Mouse (Mus musculus) embryonic facial prominence, embryonic 14.5 days (tissue): ENCODE results near the gene Khk. TPM values are rescaled to one million over a fixed set of nuclear protein-coding genes. Genes with fewer than 3 reads are reported as not detected.

Experiments used
- ATAC-seq: fragments of 200-750 bp; cut with Nextera tagmentation; 2 replicates; pipeline ENCODE4 v1.8.0; 2017; ENCODE audit warnings: low read depth, moderate number of reproducible peaks, moderate TSS enrichment
- DNase-seq: peaks from one replicate; pipeline ENCODE4 v3.0.0-alpha.2; 2015; ENCODE audit warnings: low spot score
- H3K27ac ChIP-seq: fragments of 300-500 bp; sonication (generic); replicated peaks from 2 replicates; pipeline ENCODE4 v1.5.1; 2014; ENCODE audit warnings: low read depth, mild to moderate bottlenecking, low read length, moderate library complexity
- H3K27me3 ChIP-seq: fragments of 300-500 bp; sonication (generic); replicated peaks from 2 replicates; pipeline ENCODE4 v1.6.1; 2014; ENCODE audit warnings: low read length; ENCODE audit not compliant: control insufficient read depth, insufficient read depth
- H3K36me3 ChIP-seq: fragments of 300-500 bp; sonication (generic); 2 replicates; pipeline ENCODE4 v1.6.1; 2014; ENCODE audit warnings: low read length, mixed read lengths; ENCODE audit not compliant: control insufficient read depth, insufficient read depth
- H3K4me1 ChIP-seq: fragments of 300-500 bp; sonication (generic); 2 replicates; pipeline ENCODE4 v1.6.1; 2014; ENCODE audit warnings: antibody characterized with exemption, low read length; ENCODE audit not compliant: control insufficient read depth, insufficient read depth
- H3K4me2 ChIP-seq: fragments of 300-500 bp; sonication (generic); 2 replicates; pipeline ENCODE4 v1.6.1; 2014; ENCODE audit warnings: low read depth, mild to moderate bottlenecking, low read length, moderate library complexity, mixed read lengths
- H3K4me3 ChIP-seq: fragments of 300-500 bp; sonication (generic); 2 replicates; pipeline ENCODE4 v1.5.1; 2014; ENCODE audit warnings: low read depth, mild to moderate bottlenecking, low read length
- H3K9ac ChIP-seq: fragments of 300-500 bp; sonication (generic); 2 replicates; pipeline ENCODE4 v1.6.1; 2014; ENCODE audit warnings: low read depth, mild to moderate bottlenecking, low read length, moderate library complexity, mixed read lengths
- H3K9me3 ChIP-seq: fragments of 300-500 bp; sonication (generic); 2 replicates; pipeline ENCODE4 v1.6.1; 2016; ENCODE audit warnings: low read length; ENCODE audit not compliant: control insufficient read depth
- WGBS: fragments of 180-500 bp; shearing (Covaris S2); extraction: QIAGEN DNeasy Blood & Tissue Kit; methylation state at CpG from one replicate; pipeline ENCODE4 v1.1.7; 2014; 5-methylcytosine and 5-hydroxymethylcytosine counted together
- polyA plus RNA-seq: library from polyadenylated mRNA; unstranded; fragments of >200 nt; fragmentation: Nextera tagmentation; extraction: Ambion mirVana; gene quantifications from 2 replicates; pipeline ENCODE4 v1.2.1, GENCODE M21; 2014

Khk gene
- polyA plus RNA-seq, 1 experiment from 2014 or later: 22.1 TPM

DNA sequence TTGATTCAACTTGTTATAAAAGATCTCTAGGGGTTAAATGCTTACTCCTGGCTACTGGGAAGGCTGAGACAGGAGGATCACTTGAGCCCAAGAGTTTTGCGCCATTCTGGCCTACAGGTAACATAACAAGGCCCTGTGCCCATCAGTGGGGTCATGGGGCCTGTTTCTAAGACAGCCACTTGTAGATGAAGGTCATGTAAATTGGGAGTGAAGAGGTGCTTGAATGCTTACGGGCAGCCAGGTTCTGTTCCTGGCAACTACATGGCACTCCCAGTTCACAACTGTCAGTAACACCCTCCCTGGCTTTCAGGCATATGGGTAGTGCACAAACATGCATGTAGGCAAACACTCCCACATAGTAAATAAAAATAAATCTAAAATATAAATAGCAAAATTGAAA is 29.7 kb downstream of the Khk start:
- H3K9ac ChIP-seq: no peak overlapping the region
- ATAC-seq (no peak), DNase-seq (no peak)
- H3K4me2 ChIP-seq: peak overlapping the region; percentile 89
- peaks cover 12% of the 10 kb centered on the region for H3K4me1 ChIP-seq
- 0 out of 2 replicates have a peak, but pooled peaks cover 3% of the 10 kb centered on the region for H3K27me3 ChIP-seq
- no peak overlapping the region for H3K4me3 ChIP-seq
- no peaks in the 10 kb centered on the region for H3K9me3 ChIP-seq
- 91% methylated on average over 2 of the region's 2 CpGs for WGBS
- no peak overlapping the region for H3K27ac ChIP-seq
- peaks cover 40% of the 10 kb centered on the region for H3K36me3 ChIP-seq

DNA sequence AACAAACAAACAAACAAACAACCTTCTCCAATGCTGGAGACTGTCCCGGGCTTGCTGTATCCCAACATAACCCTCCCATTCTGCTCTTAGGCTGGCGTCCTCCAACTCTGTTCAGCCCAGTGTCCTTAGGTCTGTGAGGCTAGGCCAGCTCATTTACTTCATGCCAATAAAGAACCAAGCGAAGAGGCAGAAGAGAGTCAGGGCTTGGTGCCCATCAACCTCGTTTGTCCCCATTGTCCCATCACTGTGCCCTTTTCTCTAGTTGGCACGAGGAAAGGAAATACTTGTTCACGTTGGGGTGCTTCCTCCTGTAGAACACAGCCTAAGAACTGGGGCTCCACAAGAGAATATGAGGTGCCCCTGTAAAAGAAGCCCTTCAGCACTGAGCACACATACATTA is 30.5 kb downstream of the Khk start:
- no peak overlapping the region for H3K9ac ChIP-seq
- no peaks in the 10 kb centered on the region for H3K27me3 ChIP-seq
- DNase-seq: no peak
- H3K4me2 ChIP-seq: no peak overlapping the region
- no peak overlapping the region for H3K4me3 ChIP-seq
- H3K4me1 ChIP-seq: peaks cover 12% of the 10 kb centered on the region
- no peak for ATAC-seq
- H3K9me3 ChIP-seq: no peaks in the 10 kb centered on the region
- WGBS: 89% methylated on average over 6 of the region's 6 CpGs
- H3K27ac ChIP-seq: no peak overlapping the region
- H3K36me3 ChIP-seq: peaks cover 42% of the 10 kb centered on the region

DNA sequence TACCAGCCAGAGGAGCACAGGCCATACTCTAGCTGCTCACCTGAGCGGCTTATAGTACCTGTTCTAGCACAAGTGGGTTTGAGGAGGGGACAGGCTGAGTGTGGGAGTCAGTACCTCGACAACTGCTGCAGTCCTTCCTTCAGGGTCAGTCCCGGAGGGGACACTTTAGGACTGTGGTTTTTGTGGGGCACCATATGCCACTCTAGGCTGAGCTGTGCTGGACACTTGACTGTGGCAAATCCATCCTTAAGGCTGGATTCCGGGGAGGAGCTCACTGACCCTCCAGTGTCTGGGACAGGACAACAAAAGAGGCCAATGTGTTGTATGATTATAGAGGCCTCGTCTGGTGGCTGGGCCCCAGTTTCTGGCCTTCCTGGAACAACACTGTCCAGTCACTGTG is 31.3 kb downstream of the Khk start:
- ATAC-seq: no peak
- no peak overlapping the region for H3K4me3 ChIP-seq
- H3K9ac ChIP-seq: no peak overlapping the region
- WGBS: 81% methylated on average over 5 of the region's 5 CpGs
- no peak for DNase-seq
- peaks cover 12% of the 10 kb centered on the region for H3K4me1 ChIP-seq
- no peak overlapping the region for H3K4me2 ChIP-seq
- no peak overlapping the region for H3K27ac ChIP-seq
- no peaks in the 10 kb centered on the region for H3K9me3 ChIP-seq
- peaks cover 46% of the 10 kb centered on the region for H3K36me3 ChIP-seq
- no peaks in the 10 kb centered on the region for H3K27me3 ChIP-seq

DNA sequence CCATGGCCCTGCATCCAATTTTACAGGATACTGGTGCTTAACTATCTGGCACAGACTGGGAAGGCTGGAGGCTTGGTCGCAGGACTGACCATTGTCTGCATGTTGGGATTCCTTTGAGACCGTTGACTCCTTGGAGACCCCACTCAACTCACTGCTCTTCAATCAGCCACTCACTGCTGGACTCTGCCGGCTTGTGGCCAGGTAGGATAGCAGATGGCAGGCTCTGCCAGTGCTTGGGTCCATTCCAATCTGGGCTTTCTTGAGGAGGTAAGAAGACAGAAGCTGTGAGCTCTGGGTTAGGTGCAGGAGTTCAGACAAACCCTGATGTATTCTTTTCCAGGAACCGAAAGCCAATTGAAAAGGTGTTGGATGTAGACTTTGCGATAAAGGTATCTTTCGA is 32.8 kb downstream of the Khk start:
- Histone ChIP-seq H3K4me3 (no peak overlapping the region), H3K27ac (no peak overlapping the region), H3K9me3 (no peaks in the 10 kb centered on the region), H3K9ac (no peak overlapping the region), H3K4me1 (peaks cover 21% of the 10 kb centered on the region), H3K4me2 (no peak overlapping the region), H3K36me3 (peaks cover 53% of the 10 kb centered on the region), H3K27me3 (no peaks in the 10 kb centered on the region)
- DNase-seq (no peak), ATAC-seq (no peak)
- WGBS: 93% methylated on average over 6 of the region's 6 CpGs

DNA sequence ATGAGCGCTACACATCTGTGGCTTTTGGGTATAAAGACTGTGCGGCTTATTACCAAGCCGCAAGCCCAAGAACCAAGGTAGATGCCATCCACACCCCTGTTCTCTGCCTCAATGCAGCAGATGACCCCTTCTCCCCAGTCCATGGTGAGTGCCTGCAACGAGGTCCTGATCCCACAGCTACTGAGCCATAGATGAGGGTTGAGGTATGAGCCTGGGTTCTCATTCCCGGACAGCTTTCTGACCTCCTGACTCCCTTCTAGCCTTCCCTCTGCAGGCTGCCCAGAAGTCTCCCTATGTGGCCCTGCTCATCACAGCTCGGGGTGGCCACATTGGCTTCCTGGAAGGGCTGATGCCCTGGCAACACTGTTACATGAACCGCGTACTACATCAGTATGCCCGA is 33.3 kb downstream of the Khk start:
- DNase-seq (no peak), ATAC-seq (no peak)
- no peak overlapping the region for H3K9ac ChIP-seq
- no peak overlapping the region for H3K4me3 ChIP-seq
- no peaks in the 10 kb centered on the region for H3K27me3 ChIP-seq
- WGBS: 97% methylated on average over 9 of the region's 9 CpGs
- H3K9me3 ChIP-seq: no peaks in the 10 kb centered on the region
- no peak overlapping the region for H3K4me2 ChIP-seq
- H3K4me1 ChIP-seq: peaks cover 21% of the 10 kb centered on the region
- H3K27ac ChIP-seq: no peak overlapping the region
- H3K36me3 ChIP-seq: peaks cover 53% of the 10 kb centered on the region

DNA sequence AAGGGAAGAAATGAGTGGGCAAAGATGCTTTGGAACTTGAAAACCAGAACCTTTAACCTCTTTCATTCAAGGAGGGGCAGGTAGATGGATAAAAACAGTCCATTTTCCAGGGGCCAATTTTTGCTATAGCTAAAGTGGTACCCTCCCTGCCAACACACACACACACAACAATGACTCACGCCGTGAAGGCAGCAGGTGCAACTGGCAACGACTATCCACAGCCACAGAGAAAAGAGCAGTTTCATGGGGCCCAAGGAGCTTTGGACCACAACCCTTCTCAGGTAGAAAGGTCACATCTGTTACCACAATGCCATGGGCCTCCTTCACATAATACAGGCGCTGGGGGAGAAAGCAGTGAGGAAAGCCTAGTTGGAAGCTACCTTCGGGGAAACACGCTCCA is 34.5 kb downstream of the Khk start:
- Histone ChIP-seq H3K9ac (no peak overlapping the region), H3K4me3 (no peak overlapping the region), H3K4me2 (no peak overlapping the region), H3K4me1 (peaks cover 14% of the 10 kb centered on the region), H3K27ac (no peak overlapping the region), H3K27me3 (no peaks in the 10 kb centered on the region), H3K36me3 (peaks cover 53% of the 10 kb centered on the region), H3K9me3 (no peaks in the 10 kb centered on the region)
- DNase-seq: no peak
- no peak for ATAC-seq
- 88% methylated on average over 6 of the region's 6 CpGs for WGBS

DNA sequence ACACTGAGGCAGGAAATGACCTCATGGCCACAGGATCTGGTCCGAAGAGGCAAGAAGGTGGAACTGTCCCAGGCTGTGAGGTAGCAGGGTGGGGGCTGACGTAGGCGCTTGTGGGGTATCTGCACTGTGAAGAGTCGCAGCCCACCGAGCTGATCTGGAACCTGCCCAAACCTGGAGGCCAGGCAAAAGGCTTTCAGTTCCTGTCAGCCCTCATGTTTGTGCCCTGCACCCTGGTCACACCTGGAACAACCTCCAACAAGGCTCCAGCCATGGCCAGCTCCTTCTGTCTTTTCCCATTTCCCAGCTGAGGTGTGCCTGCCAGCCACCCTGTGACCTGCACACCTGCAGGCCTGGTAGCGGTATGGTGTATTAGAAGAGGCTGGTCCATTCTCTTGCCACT is 36.7 kb downstream of the Khk start:
- Histone ChIP-seq H3K27ac (no peak overlapping the region), H3K4me3 (no peak overlapping the region), H3K9me3 (no peaks in the 10 kb centered on the region), H3K4me2 (0 out of 2 replicates have a peak overlapping the region, but pooled peaks have one; percentile 79), H3K36me3 (peaks cover 44% of the 10 kb centered on the region), H3K27me3 (no peaks in the 10 kb centered on the region), H3K9ac (no peak overlapping the region), H3K4me1 (peaks cover 14% of the 10 kb centered on the region)
- ATAC-seq: no peak
- 96% methylated on average over 6 of the region's 6 CpGs for WGBS
- DNase-seq: no peak

DNA sequence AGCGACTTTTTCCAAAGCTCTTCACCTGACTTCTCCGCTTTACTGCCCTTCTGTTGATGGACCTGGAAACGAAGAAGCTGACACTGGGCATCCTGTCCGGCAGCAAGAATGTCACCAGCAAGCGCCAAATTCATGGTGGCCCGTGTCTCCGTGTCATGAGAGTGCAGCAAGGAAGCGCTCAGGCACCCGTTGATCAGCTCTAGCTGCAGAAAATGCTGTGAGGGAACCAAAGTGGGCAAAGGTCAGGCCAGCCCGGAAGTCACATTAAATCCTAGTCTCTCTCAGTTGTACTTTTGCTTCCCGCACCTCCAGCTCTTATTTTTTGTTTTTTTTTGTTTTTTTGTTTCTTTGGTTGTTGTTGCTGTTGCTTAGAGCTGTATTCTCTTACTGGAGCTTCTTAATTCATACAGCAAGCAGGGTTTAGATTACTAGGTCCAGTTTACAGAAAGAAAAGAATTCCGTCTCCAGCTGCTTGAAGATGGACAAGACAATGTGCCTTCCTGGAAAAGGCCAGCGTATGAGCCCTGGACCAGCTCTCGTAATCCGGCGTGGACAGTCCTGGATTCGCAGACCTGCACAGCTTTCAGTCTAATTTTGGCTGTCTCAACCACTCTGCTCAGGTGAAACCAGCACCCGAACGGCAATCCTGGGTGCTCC is 38.1 kb downstream of the Khk start:
- no peak for DNase-seq
- H3K4me1 ChIP-seq: peaks cover 14% of the 10 kb centered on the region
- peak overlapping the region; percentile 85 for H3K4me3 ChIP-seq
- no peaks in the 10 kb centered on the region for H3K27me3 ChIP-seq
- H3K9ac ChIP-seq: peak overlapping the region; percentile 87
- H3K4me2 ChIP-seq: peak overlapping the region; percentile 79
- H3K27ac ChIP-seq: peak overlapping the region; percentile 84
- H3K9me3 ChIP-seq: no peaks in the 10 kb centered on the region
- H3K36me3 ChIP-seq: peaks cover 30% of the 10 kb centered on the region
- ATAC-seq: peak; percentile 11
- 24% methylated on average over 19 of the region's 19 CpGs for WGBS

DNA sequence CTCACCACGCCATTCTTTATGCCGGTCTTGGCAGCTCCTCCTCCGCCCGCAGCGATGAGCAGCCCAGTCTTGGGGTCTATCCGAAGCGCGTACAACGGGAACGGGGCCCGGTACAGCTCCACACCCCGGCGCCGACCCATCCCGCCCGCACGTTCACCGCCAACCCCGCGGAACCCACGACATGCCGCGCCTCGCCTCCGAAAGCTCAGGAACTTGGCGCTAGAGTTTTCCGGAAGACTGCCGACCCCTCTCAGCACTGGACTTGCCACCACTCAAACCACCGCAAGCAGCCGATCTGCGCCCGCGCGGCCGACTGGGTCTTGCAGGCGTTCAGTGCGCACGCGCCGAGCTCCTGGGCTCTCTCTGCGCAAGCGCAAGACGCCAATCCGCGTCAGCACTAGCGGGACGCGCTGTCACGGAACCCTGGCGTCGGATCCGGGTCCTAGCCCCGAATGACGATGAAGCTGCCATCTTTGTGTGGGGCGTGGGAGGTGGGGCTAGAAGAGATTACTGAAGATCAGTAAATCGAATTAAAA is 38.8 kb downstream of the Khk start, which contains the start of gene Preb:
Gene Preb (minus strand): TSS at position 396 of the 536 bp plus-strand sequence.
- peak; percentile 99 for DNase-seq
- under 1% methylated on average over 54 of the region's 56 CpGs for WGBS
- H3K9ac ChIP-seq: peak within 1 kb of the TSS; percentile 87
- no peaks in the 10 kb centered on the region for H3K9me3 ChIP-seq
- H3K4me1 ChIP-seq: peaks cover 14% of the 10 kb centered on the region
- H3K27me3 ChIP-seq: no peaks in the 10 kb centered on the region
- peak within 1 kb of the TSS; percentile 85 for H3K4me3 ChIP-seq
- peaks cover 22% of the 10 kb centered on the region for H3K36me3 ChIP-seq
- ATAC-seq: peak; percentile 95
- H3K4me2 ChIP-seq: peak within 1 kb of the TSS; percentile 79
- peak within 1 kb of the TSS; percentile 84 for H3K27ac ChIP-seq
